Mouse (Mus musculus): ENCODE data around the gene Mrpl14. TPM values are rescaled to one million over a fixed set of nuclear protein-coding genes. Genes with fewer than 3 reads are reported as not detected.

Mrpl14 gene
- polyA plus RNA-seq, 1 experiment, result 52.8 TPM

DNA sequence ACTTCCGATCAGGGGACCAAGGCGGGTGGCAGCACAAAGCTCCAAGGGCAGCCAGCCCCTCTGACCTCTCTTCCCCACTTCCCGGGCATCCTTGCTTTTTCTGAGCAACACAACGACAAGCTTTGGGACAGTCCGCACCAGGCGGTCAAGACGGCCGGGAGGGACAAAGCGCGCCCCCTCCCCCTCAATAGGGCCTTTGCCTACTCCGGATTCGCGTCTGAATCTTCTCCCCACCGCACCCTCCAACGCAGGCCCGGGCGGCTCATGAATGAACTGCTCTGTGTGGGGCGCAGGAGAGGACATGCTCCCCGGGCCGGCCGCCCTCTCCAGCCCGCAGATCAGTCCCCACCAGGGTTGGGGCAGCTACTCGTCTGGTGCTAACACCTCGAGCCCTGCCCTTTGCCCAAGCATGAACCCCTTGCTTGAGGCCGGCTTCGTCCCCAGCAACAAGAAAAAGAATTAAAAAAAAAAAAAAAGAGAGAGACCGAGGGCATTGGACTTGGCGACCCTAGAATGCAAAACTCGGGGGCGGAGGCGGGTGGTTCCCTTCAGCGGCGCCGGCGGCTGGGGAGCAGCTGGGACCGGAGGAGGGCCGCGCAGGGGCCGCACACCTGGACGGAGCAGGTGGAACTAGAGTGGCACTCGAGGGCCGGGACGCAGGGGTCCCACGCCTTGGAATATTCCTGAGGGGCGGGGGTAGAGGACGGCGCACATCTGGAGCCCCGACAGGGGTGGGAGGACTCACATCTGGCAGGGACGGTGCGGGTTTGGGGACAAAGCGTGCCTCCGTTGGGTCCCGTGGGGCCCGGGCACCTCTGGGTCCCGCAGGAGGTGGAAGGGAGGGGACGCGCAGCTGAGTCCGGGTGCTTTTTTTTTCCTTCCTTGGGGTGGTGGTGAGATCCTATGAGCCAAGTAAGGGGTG, 690 bp upstream of the Mrpl14 start:
- DNase-seq (ENCODE audit: extremely low spot score in 1 of 2, low spot score in 1 of 2), result peak in 1 of 2 experiments; percentile 53

GRCm38 (mm10) chr17:45686716-45687115, 594 bp downstream of the Mrpl14 start, which contains the start of gene Tmem63b:
Gene Tmem63b (minus strand): TSS chr17:45686905.
- no peak for DNase-seq (ENCODE audit: extremely low spot score in 1 of 2, low spot score in 1 of 2)

DNA sequence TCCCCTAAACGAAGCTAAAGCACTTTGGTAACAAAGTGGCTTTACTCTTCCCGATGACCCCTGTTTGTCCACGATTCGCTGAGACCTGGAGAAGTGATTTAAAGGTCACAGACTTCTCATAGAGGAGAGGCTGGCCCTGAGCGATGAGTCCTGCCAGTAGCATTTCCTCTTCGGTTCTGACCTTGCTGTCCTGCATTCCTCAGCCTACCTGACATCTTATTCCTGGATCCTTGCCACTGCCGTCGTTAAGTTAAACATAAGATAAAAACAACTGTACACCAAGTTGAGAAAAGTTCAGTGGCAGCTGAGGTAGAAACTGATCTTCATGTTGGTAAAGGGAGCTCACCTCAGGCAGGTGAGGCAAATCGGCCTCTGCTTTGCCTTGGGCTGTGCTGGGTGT, 3.0 kb downstream of the Mrpl14 start:
- no peak for DNase-seq (ENCODE audit: extremely low spot score in 1 of 2, low spot score in 1 of 2)

DNA sequence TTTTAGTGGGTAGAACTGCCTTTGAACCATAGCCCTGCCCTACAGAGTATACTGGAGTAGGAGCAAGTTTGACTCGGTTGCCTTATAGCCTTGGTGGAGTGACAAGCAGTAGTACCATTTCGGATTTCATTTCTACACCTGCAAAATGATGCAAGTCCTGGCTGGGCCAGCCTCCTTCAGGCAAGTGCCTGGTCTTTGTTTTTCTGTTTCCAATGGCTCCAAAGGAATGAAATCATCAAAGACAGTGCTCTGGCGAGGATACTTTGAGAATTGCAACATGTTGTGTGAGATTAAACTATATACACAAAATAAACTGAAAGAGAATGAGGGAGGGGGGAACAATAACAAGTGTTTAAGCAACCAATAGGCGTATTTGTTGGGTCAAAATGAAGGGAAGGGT, 3.9 kb downstream of the Mrpl14 start:
- DNase-seq (ENCODE audit: extremely low spot score in 1 of 2, low spot score in 1 of 2), result no peak

GRCm38 (mm10) chr17:45692159-45692558, 6.0 kb downstream of the Mrpl14 start:
- no peak for DNase-seq (ENCODE audit: extremely low spot score in 1 of 2, low spot score in 1 of 2)

- DNase-seq (ENCODE audit: extremely low spot score in 1 of 2, low spot score in 1 of 2), result no peak
Measured at GRCm38 (mm10) chr17:45693812-45694565, 7.9 kb downstream of the Mrpl14 start.

DNA sequence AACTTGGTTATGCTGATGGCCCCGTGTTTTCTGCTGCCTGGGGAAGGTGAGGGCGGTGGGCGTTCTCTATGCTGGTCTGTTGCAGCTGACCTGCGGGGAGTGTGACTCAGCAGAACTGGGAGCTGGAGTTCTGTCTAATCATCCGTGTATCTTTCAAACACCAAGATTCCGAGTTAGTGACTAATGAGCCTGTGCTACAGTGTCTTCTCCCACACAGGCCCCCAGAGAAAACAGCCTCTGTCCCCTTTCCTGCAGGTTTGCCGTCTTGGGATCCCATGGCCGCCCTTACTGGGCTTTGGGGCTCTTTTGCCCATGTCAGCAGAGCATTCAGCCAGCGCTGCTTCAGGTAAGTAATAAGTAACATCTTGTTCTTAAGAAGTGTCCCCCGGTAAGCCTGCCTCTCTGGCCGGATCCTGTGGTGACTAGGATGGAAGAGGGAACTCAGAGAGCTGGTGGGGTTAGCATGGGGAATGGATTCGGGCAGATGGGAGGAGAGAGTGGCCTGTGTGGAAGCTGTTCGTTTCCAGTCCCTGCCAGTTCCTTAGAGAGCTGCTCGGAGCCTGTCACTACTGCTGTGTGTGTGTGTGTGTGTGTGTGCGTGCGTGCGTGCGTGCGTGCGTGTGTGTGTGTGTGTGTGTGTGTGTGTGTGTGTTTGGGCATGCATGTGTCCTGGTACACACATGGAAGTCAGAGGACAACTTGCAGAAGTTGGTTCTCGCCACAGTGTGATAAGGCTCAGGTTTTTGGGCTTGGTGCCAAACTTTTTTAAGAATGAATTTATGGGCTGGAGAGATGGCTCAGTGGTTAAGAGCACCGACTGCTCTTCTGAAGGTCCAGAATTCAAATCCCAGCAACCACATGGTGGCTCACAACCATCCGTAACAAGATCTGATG, 9.4 kb downstream of the Mrpl14 start:
- DNase-seq (ENCODE audit: extremely low spot score in 1 of 2, low spot score in 1 of 2), result no peak

- no peak for DNase-seq (ENCODE audit: extremely low spot score in 1 of 2, low spot score in 1 of 2)
Measured at GRCm38 (mm10) chr17:45696981-45697380, 10.9 kb downstream of the Mrpl14 start.

DNA sequence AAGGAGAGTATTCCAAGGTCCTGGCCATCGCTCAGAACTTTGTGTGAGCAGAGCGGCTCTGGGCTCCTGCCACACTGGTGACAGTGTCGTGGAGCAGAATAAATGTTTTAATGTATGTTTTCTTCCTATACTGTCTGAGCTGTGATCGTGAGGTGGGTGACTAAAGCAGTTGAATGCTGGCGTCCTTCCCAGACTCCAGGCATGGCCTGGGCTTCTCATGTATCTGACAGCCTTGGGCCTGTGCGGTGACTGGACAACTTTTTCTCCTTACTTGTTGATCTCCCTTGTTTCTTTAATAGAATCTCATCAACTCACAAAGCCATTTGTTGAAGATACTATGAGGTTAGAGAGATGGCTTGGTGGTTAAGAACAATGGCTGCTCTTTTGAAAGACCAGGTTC, 12.2 kb downstream of the Mrpl14 start:
- no peak for DNase-seq (ENCODE audit: extremely low spot score in 1 of 2, low spot score in 1 of 2)

GRCm38 (mm10) chr17:45699039-45699740, 13.1 kb downstream of the Mrpl14 start:
- no peak for DNase-seq (ENCODE audit: extremely low spot score in 1 of 2, low spot score in 1 of 2)

DNA sequence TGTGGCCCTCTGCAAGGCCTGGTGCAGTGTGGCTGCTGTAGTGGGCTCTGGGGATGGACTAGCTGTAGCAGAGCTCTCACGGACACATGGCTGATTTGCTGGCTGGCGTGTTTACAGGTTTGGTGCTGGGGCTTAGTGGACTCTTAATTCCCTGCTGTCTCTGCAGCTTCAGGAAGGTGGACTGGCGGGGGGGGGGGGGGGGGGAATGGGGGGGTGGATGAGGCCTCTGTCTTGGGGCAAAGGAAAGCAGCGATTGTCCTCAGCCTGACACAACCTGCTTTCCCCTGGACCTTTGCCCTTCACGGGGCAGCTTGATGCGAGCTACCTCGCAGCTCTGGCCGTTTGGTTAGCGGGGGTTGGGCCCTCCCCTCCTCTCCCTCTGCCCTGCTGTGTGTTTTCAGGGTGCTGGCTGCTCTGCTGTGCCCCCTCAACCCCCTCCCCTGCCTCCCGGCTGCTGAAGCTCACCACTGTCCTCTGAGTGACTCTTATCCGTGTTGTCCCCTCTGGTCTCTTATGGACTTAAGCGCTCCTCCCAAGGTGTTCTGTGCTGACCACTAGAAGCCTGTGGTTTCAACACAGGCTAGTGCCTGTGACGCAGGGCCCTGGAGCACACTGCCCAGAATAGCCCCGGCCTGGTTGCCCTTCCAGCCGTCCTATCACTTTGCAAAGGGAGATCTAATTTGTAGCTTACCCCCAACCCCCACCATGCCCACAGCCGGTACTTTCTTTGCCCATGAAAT, 14.5 kb downstream of the Mrpl14 start:
- no peak for DNase-seq (ENCODE audit: extremely low spot score in 1 of 2, low spot score in 1 of 2)

GRCm38 (mm10) chr17:45701236-45701591, 15.1 kb downstream of the Mrpl14 start:
- DNase-seq (ENCODE audit: extremely low spot score in 1 of 2, low spot score in 1 of 2), result no peak

DNA sequence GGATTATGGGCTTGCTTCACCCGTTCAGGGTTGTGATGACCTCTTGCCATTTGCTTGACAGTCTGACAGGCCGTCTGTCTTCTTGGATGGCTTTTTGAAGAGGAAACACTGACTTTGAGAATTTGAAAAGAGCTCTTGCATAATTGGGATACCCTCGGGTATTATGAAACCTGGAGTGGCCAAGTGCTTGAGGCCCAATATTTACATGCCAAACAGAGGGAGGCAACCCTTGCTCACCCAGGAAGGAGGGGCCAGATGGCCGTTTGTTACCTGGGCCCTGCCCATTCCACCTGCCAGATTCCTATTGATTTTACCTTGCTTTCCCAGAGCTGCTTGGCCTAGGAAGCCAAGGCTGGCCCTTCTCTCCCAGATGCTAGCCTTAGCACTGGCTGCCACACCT, 16.1 kb downstream of the Mrpl14 start:
- no peak for DNase-seq (ENCODE audit: extremely low spot score in 1 of 2, low spot score in 1 of 2)

- no peak for DNase-seq (ENCODE audit: extremely low spot score in 1 of 2, low spot score in 1 of 2)
Measured at GRCm38 (mm10) chr17:45703187-45703586, 17.1 kb downstream of the Mrpl14 start.

- DNase-seq (ENCODE audit: extremely low spot score in 1 of 2, low spot score in 1 of 2), result no peak
Measured at GRCm38 (mm10) chr17:45706796-45707195, 20.7 kb downstream of the Mrpl14 start.

GRCm38 (mm10) chr17:45707376-45707775, 21.3 kb downstream of the Mrpl14 start:
- DNase-seq (ENCODE audit: extremely low spot score in 1 of 2, low spot score in 1 of 2), result no peak

DNA sequence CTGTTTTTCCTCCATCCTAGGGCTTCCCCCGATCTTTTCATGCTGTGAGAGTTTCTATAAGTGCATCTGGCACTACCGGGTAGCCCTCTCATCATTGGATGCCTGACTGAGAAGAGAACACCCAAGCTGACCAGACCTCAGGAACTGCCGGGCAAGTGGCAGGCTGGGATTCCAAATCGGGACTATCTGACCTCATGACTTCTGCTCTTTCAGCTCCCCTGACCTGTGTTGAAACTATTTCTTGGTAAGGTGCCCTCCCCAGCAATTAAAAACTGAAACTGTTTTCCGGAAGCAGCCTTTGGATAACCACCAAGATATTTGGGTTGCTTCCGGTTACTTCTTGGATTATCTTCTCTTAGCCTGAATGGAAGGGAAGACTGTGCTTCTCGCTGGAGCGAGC, 22.1 kb downstream of the Mrpl14 start:
- DNase-seq (ENCODE audit: extremely low spot score in 1 of 2, low spot score in 1 of 2), result no peak

GRCm38 (mm10) chr17:45709829-45710228, 23.7 kb downstream of the Mrpl14 start:
- DNase-seq (ENCODE audit: extremely low spot score in 1 of 2, low spot score in 1 of 2), result no peak

DNA sequence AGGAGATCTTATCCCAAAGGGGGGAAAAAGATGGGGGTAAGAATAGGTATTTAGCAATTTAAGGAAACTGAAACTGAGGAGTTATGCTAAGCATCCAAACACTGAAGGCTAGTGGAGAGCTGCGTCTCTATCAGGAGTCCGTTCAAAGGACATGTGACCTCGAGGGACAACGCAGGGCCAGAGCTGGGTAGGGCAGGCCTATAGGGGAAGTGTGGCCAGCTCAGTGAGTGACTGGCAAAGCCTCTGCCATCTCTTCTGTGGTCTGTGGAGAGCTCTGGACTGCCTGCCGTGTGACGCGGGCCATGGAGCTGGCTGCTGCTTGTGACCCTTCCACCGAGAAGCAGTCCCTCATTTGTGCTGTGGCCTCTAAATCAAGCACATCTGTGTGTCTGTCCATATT, 24.3 kb downstream of the Mrpl14 start:
- DNase-seq (ENCODE audit: extremely low spot score in 1 of 2, low spot score in 1 of 2), result no peak
